Mouse (Mus musculus): Measurements from ENCODE around the gene Yipf6.
"Not testable (repeated sequence)": the region's sequence is repeated elsewhere in the genome, so short reads cannot be mapped to it uniquely, and the experiment has no call there.

The Yipf6 gene

GRCm38 (mm10) chrX:98936101-98936500 is at the start of gene Yipf6:
TSS of gene Yipf6 (plus strand) at chrX:98936316.
- DNase-seq (ENCODE audit: extremely low read depth, low read depth, low spot score): no peak

GRCm38 (mm10) chrX:98890072-98890405 is 46.1 kb upstream of the Yipf6 start:
- DNase-seq (ENCODE audit: extremely low read depth, low read depth, low spot score): no peak

- DNase-seq (ENCODE audit: extremely low read depth, low read depth, low spot score): no peak
Measured at GRCm38 (mm10) chrX:98890406-98891116, 45.6 kb upstream of the Yipf6 start, which contains the start of gene Ophn1. TSS of gene Ophn1 (minus strand) at chrX:98891025.

- DNase-seq (ENCODE audit: extremely low read depth, low read depth, low spot score): peak; percentile 51
Measured at GRCm38 (mm10) chrX:98898307-98898706, 37.8 kb upstream of the Yipf6 start.

- no peak for DNase-seq (ENCODE audit: extremely low read depth, low read depth, low spot score)
Measured at GRCm38 (mm10) chrX:98904226-98904625, 31.9 kb upstream of the Yipf6 start.

- no peak for DNase-seq (ENCODE audit: extremely low read depth, low read depth, low spot score)
Measured at GRCm38 (mm10) chrX:98908910-98909309, 27.2 kb upstream of the Yipf6 start.

- no peak for DNase-seq (ENCODE audit: extremely low read depth, low read depth, low spot score)
Measured at GRCm38 (mm10) chrX:98919423-98919822, 16.7 kb upstream of the Yipf6 start.

- peak; percentile 43 for DNase-seq (ENCODE audit: extremely low read depth, low read depth, low spot score)
Measured at GRCm38 (mm10) chrX:98936707-98937554, 815 bp downstream of the Yipf6 start.

- DNase-seq (ENCODE audit: extremely low read depth, low read depth, low spot score): peak; percentile 28
Measured at GRCm38 (mm10) chrX:98937555-98938294, 1.6 kb downstream of the Yipf6 start.

GRCm38 (mm10) chrX:98953941-98954340 is 17.8 kb downstream of the Yipf6 start:
- DNase-seq (ENCODE audit: extremely low read depth, low read depth, low spot score): no peak

- no peak for DNase-seq (ENCODE audit: extremely low read depth, low read depth, low spot score)
Measured at GRCm38 (mm10) chrX:98958287-98958686, 22.2 kb downstream of the Yipf6 start.

GRCm38 (mm10) chrX:98959050-98959449 is 22.9 kb downstream of the Yipf6 start:
- DNase-seq (ENCODE audit: extremely low read depth, low read depth, low spot score): no peak

GRCm38 (mm10) chrX:98963742-98964141 is 27.6 kb downstream of the Yipf6 start:
- no peak for DNase-seq (ENCODE audit: extremely low read depth, low read depth, low spot score)

- peak; percentile 1 for DNase-seq (ENCODE audit: extremely low read depth, low read depth, low spot score)
Measured at GRCm38 (mm10) chrX:98964513-98964912, 28.4 kb downstream of the Yipf6 start.

- DNase-seq (ENCODE audit: extremely low read depth, low read depth, low spot score): not testable (repeated sequence)
Measured at GRCm38 (mm10) chrX:98986611-98987010, 50.5 kb downstream of the Yipf6 start.

- DNase-seq (ENCODE audit: extremely low read depth, low read depth, low spot score): no peak
Measured at GRCm38 (mm10) chrX:98989574-98989973, 53.5 kb downstream of the Yipf6 start.

Data from fat pad, adult 2 months (tissue).